Mouse (Mus musculus): Measurements from ENCODE around the gene Upk3a. TPM values are rescaled to one million over a fixed set of nuclear protein-coding genes. Genes with fewer than 3 reads are reported as not detected.

Gene Upk3a
- not detected in 2 replicates for polyA plus RNA-seq (2015; fragmentation: Nextera tagmentation; extraction: Ambion mirVana)

DNA sequence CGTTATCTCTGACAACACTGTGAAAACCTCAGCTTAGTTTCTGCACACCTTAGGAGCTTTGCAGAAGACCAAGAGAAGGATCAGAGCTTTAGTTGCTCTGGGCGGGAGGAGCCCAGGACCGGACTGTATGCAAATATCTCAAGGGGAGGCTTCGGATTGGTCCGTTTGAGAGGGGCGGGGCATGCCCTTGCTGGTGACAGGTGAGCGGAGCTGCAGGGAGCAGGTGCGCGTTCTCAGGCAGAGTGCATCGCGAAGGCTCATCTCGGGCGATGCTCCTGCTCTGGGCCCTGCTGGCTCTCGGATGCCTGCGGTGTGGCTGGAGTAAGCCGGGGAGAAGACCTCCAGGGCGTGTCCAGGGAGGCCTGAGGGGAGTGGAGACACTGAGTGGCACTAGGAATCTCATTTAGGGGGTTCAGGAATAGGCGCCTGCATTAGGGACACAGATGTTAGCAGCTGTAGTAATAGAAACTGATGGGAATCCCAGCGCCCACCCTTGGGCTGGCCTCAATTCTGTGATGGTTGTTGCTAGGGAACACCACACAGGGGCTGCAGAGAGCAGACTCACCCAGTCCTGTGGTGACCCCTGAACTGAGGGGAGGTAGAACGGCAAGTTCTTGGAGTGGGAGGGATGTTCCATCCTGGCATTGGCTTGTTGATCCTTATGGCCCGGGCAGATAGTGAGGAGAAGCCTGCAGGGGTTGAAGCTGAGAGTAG is at the start of gene Upk3a:
Gene Upk3a, plus strand, starts transcription at position 191 of the 714 bp plus-strand sequence.
- Histone ChIP-seq H3K27ac (no peak within 1 kb of the TSS), H3K9me3 (replicated peaks) (no peaks in the 10 kb centered on the region), H3K9ac (no peak within 1 kb of the TSS), H3K4me1 (replicated peaks) (no peaks in the 10 kb centered on the region), H3K27me3 (peaks cover 25% of the 10 kb centered on the region), H3K4me3 (replicated peaks) (no peak within 1 kb of the TSS), H3K4me2 (no peak within 1 kb of the TSS), H3K36me3 (no peaks in the 10 kb centered on the region)
- ATAC-seq (ENCODE audit: low read depth) (no peak; the same call in 1 of the 2 replicates), DNase-seq (no peak)
- WGBS (ENCODE audit: insufficient replicate concordance): 10% methylated on average over 21 of the region's 21 CpGs

DNA sequence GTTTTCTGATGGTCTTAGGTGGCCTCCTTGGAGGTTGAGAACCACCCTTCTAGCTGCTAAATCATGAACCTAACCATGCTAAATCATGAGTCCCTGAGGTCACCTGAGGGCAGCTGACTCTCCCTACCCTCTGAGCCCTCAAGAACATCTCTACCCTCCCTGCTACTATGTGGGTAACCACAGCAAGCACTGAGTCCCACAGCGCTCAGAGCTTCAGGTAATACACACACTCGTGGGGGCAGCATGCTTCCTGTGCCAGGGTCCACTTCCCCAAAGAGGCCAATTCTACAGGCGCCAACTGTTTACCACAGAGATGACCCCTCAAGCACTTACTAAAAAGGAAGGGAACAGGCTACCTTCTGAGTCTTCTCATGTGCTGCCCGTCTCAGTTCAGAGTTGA is 48.4 kb upstream of the Upk3a start:
- H3K4me1 ChIP-seq (replicated peaks): peaks cover 4% of the 10 kb centered on the region; the same call in 1 of the 2 replicates
- 23% methylated on average over 4 of the region's 4 CpGs for WGBS (ENCODE audit: insufficient replicate concordance)
- no peak for ATAC-seq (ENCODE audit: low read depth)

DNA sequence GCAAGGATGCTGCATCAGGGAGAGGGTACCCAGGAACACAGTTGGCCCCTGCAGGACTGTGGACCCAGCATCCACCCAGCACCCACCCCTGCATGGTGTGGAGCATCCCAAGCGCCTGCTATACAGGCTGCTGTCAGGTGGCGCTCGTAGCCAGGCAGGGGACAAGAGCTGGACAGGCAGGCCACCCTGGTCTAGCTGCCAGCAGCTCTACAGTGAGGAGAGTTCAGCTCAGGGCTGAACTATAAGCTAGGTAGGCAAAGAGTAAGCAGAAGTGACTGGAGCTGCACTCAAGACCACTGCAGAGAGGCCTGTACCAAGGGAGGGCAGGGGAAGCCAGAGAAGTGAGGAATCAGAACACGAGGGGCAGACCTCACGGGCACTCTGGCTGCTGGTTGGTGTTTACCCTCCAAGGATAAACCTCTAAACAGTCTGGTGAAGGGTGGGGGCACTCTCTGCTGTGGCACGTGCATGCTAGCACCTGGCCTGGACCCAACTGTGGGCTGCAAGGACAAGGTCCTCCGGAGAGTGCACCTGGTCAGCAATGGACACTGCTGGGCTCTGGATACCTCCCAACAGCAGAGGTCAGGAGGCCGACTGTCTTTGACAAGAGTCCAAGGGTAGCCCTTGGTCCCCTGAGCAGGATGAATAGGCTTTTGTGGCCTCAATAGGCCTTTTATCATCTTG is 43.9 kb upstream of the Upk3a start:
- Histone ChIP-seq H3K4me3 (replicated peaks) (no peak overlapping the region), H3K9ac (no peak overlapping the region), H3K27ac (no peak overlapping the region), H3K4me2 (no peak overlapping the region), H3K9me3 (replicated peaks) (no peaks in the 10 kb centered on the region), H3K27me3 (no peaks in the 10 kb centered on the region), H3K4me1 (replicated peaks) (peaks cover 8% of the 10 kb centered on the region), H3K36me3 (no peaks in the 10 kb centered on the region)
- no peak for DNase-seq
- WGBS (ENCODE audit: insufficient replicate concordance): 68% methylated on average over 8 of the region's 8 CpGs
- ATAC-seq (ENCODE audit: low read depth): peak; percentile 57

More for the DNA sequence above, 48.4 kb upstream of the Upk3a start:
- no peak for DNase-seq
- Histone ChIP-seq H3K27me3 (no peaks in the 10 kb centered on the region), H3K4me3 (replicated peaks) (no peak overlapping the region), H3K9me3 (replicated peaks) (no peaks in the 10 kb centered on the region), H3K36me3 (no peaks in the 10 kb centered on the region), H3K9ac (no peak overlapping the region), H3K27ac (no peak overlapping the region), H3K4me2 (no peak overlapping the region)

DNA sequence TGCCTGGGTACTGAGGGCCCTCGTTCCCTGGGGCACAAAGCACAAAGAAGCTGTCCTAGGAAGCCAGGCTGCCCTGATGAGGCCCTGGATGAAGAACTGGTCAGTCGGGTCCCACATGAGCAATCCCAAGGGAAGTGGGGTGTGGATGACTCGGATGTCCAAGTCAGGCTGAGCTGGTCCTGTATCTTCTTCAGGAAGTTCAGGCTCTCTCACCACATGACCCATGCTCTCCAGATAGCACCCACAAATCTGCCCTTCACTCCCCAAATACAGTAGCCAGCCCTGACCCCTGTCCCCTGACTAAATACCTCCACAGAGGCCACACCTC is 43.4 kb upstream of the Upk3a start:
- H3K4me1 ChIP-seq (replicated peaks): peaks cover 8% of the 10 kb centered on the region
- no peak overlapping the region for H3K9ac ChIP-seq
- 65% methylated on average over 3 of the region's 3 CpGs for WGBS (ENCODE audit: insufficient replicate concordance)
- H3K9me3 ChIP-seq (replicated peaks): no peaks in the 10 kb centered on the region
- H3K36me3 ChIP-seq: no peaks in the 10 kb centered on the region
- no peak overlapping the region for H3K27ac ChIP-seq
- no peak overlapping the region for H3K4me2 ChIP-seq
- ATAC-seq (ENCODE audit: low read depth) (no peak), DNase-seq (no peak)
- no peak overlapping the region for H3K4me3 ChIP-seq (replicated peaks)
- H3K27me3 ChIP-seq: no peaks in the 10 kb centered on the region

DNA sequence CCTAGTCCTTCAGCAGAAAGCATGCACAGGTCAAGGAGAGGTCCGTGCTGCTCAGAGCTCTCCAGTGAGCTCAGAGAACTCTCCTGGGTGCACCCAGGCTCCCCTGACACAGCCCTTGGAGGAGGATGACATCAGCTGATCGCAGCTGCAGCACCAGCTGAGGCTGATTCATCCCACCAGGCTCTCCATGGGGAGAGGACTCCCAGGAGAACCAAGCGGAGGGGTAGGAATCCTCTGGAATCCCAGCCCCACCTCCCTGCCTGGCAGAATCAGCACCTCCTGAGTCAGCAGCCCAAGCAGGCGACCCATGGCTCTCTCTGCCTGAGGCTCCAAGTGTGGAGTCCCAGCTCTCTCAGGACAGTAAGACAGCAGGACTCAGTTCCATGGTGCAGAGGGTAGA is 41.2 kb upstream of the Upk3a start:
- H3K27ac ChIP-seq: no peak overlapping the region
- DNase-seq: no peak
- ATAC-seq (ENCODE audit: low read depth): no peak
- 43% methylated on average over 4 of the region's 4 CpGs for WGBS (ENCODE audit: insufficient replicate concordance)
- no peaks in the 10 kb centered on the region for H3K36me3 ChIP-seq
- H3K4me3 ChIP-seq (replicated peaks): no peak overlapping the region
- no peak overlapping the region for H3K4me2 ChIP-seq
- no peaks in the 10 kb centered on the region for H3K9me3 ChIP-seq (replicated peaks)
- H3K4me1 ChIP-seq (replicated peaks): peaks cover 8% of the 10 kb centered on the region
- H3K27me3 ChIP-seq: no peaks in the 10 kb centered on the region
- no peak overlapping the region for H3K9ac ChIP-seq

DNA sequence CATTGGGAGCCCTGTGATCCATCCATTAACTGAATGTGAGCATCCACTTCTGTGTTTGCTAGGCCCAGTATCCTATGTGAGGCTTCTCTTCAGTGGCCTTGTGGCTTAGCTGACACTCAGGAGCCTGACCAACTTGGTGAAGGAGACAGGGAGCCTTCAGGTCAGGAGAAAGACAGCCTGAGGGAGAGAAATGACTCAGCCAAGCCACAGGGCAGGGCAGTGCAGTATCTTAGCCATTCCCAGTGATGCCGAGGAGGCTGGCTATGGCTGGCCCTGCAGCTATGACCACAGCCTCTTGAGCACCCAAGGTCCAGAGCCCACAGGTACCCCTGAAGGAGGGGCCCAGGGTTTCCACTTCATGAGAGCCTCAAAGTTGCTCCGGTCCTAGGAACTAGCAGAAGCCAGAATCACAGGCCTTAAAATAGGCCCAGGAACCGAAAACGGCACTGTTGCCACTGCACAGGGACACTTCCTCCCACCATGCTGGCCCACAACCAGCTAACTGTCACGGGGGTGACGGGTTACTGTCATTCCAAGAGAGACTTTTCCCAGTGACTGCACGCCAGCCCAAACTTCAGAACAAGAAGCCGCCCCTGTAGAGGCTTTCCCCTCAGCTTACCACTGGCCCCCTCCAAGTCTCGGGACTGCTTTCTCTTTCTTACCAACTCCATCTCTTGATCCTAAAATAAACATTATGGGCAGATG is 35.2 kb upstream of the Upk3a start:
- Histone ChIP-seq H3K9me3 (replicated peaks) (no peaks in the 10 kb centered on the region), H3K36me3 (no peaks in the 10 kb centered on the region), H3K27ac (no peak overlapping the region), H3K9ac (no peak overlapping the region), H3K4me1 (replicated peaks) (peaks cover 2% of the 10 kb centered on the region; the same call in 1 of the 2 replicates), H3K27me3 (peaks cover 14% of the 10 kb centered on the region), H3K4me2 (no peak overlapping the region), H3K4me3 (replicated peaks) (no peak overlapping the region)
- DNase-seq (no peak), ATAC-seq (ENCODE audit: low read depth) (no peak)
- 59% methylated on average over 9 of the region's 9 CpGs for WGBS (ENCODE audit: insufficient replicate concordance)

DNA sequence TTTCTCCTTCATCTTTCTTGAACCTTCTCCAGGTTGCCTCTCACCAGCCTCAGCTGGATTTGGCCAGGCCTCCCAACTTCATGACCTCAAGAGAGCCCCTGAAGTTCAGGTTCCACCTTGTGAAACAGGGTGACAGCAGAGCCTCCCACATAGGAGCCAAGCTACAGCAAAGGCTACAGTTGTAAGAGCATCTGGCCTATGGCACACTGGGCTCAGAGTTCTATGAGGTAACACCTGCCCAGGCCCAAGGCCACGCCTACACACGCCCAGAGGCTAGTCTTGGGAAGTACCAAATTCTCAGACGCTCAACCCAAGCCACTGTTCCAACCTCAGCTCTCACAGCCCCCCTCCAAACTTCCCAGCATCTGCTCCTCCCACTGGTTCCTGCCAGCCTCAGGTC is 34.1 kb upstream of the Upk3a start:
- H3K36me3 ChIP-seq: no peaks in the 10 kb centered on the region
- no peak overlapping the region for H3K27ac ChIP-seq
- peaks cover 24% of the 10 kb centered on the region for H3K27me3 ChIP-seq
- no peaks in the 10 kb centered on the region for H3K9me3 ChIP-seq (replicated peaks)
- no peak overlapping the region for H3K9ac ChIP-seq
- 54% methylated on average over 3 of the region's 3 CpGs for WGBS (ENCODE audit: insufficient replicate concordance)
- ATAC-seq (ENCODE audit: low read depth): no peak
- DNase-seq: no peak
- H3K4me3 ChIP-seq (replicated peaks): no peak overlapping the region
- H3K4me1 ChIP-seq (replicated peaks): peaks cover 12% of the 10 kb centered on the region
- no peak overlapping the region for H3K4me2 ChIP-seq

DNA sequence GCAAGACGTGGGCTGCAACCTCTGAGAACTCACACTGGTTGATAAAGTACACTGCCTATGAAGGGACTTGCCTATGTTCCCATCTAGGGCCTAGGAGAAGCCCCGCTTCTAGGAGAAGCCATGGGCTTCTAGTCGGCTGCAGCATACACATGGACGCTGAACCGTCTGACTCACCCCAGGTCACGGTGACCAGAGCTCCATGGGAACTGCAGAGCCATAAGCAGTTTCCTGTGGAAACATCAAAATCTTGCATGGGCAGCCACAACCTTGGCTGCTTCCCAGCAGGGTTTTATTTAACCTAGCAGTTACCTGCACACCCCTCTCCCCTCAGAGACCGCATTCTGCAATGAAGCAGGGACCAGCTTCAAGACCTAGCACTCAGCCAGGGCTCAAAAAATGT is 33.2 kb upstream of the Upk3a start:
- Histone ChIP-seq H3K36me3 (no peaks in the 10 kb centered on the region), H3K4me1 (replicated peaks) (peaks cover 20% of the 10 kb centered on the region), H3K9ac (no peak overlapping the region), H3K4me2 (no peak overlapping the region), H3K9me3 (replicated peaks) (no peaks in the 10 kb centered on the region), H3K4me3 (replicated peaks) (no peak overlapping the region), H3K27ac (no peak overlapping the region), H3K27me3 (peaks cover 24% of the 10 kb centered on the region)
- DNase-seq: no peak
- 73% methylated on average over 7 of the region's 7 CpGs for WGBS (ENCODE audit: insufficient replicate concordance)
- no peak for ATAC-seq (ENCODE audit: low read depth)

DNA sequence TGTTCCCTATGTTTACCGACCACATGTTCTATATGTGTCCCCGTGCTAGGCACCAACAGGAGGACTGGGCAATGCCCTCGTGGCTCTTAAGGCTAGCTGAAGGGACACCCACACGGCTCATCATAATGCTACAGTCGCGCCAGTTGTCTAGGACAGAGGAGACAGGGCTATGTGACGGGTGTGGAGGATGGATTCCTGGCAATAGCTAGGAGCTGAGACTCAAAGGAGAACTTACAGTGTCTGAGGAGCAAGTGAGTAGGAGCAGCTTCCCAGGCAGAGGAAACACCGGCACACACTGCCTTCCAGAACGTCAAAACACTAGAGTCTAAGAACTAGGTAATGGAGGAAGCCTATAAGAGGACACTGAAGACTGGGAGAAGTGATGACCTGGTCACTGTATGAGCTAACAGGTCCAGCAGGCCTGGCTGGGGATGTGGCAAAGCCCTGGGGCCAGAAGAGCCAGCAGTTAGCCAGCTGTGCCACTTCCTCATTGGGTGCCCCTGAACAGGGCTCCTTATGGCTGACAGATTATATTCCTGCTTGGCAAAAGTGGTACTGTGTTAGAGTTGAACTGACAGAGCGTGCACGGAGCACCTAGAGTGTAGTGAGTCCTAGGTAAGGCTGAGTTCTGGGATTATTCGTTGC is 31.3 kb upstream of the Upk3a start:
- Histone ChIP-seq H3K27ac (no peak overlapping the region), H3K9ac (no peak overlapping the region), H3K27me3 (peaks cover 38% of the 10 kb centered on the region), H3K36me3 (no peaks in the 10 kb centered on the region), H3K9me3 (replicated peaks) (no peaks in the 10 kb centered on the region), H3K4me1 (replicated peaks) (peaks cover 23% of the 10 kb centered on the region), H3K4me2 (no peak overlapping the region), H3K4me3 (replicated peaks) (no peak overlapping the region)
- DNase-seq (no peak), ATAC-seq (ENCODE audit: low read depth) (no peak)
- WGBS (ENCODE audit: insufficient replicate concordance): 76% methylated on average over 12 of the region's 12 CpGs

DNA sequence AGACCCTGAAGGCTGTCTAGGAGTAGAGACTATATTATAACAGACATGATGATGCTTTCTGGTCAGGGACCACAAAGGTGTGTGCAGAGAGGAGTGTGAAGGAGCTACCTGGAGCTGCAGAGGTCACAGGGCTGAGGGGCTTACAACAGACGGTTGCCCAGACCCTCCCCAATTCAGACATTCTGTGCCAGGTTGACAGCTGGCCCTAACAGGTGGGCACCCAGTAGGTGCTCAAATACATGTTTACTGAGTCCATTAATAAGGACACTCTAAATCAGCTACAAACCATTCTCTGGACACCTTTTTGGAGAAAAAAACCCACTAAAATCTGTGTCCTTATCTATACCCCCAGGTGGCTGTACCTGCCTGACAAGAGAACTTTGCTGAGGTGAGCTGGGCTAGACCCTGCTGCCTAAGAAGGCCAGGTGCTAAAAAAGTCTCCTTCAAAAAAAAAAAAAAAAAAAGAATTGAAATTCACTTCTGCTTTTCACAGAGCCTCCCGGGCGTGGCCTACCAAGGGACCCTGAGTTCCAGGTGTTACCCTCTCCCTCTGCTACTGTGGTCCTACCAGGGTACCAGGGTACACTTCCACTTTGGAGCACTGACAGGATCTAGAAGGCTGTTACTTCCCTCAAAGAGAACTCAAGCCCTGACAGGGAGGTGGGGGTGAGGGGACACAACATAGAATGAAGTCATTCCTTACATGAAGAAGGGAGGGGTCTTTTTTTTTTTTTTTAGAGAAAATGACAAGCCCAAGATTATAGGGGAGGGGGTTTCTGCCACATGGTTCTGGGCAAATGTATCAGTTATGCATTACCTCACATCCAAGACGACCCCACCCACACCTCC is 30.5 kb upstream of the Upk3a start:
- H3K36me3 ChIP-seq: no peaks in the 10 kb centered on the region
- 35% methylated on average over 4 of the region's 4 CpGs for WGBS (ENCODE audit: insufficient replicate concordance)
- H3K4me3 ChIP-seq (replicated peaks): peak overlapping the region; percentile 67
- H3K27ac ChIP-seq: no peak overlapping the region
- H3K9ac ChIP-seq: no peak overlapping the region
- H3K9me3 ChIP-seq (replicated peaks): no peaks in the 10 kb centered on the region
- ATAC-seq (ENCODE audit: low read depth): no peak
- H3K4me1 ChIP-seq (replicated peaks): peaks cover 23% of the 10 kb centered on the region
- peak overlapping the region; percentile 92 for H3K4me2 ChIP-seq
- DNase-seq: no peak
- peaks cover 38% of the 10 kb centered on the region for H3K27me3 ChIP-seq

Measured in liver, embryonic 13.5 days (tissue).